Mouse (Mus musculus) heart, adult 2 months (tissue): ENCODE data around the gene Limch1.

Experiments
- CTCF ChIP-seq: fragments of 200-600 bp; IDR thresholded peaks from 2 replicates; pipeline ENCODE4 v1.8.1; 2022; ENCODE audit warnings: antibody characterized with exemption, mild to moderate bottlenecking, moderate library complexity
- EP300 ChIP-seq: fragments of 200-500 bp; IDR thresholded peaks from 2 replicates; pipeline ENCODE4 v1.6.1; 2011; ENCODE audit warnings: low read depth, low read length, control low read depth; ENCODE audit not compliant: insufficient read depth
- POLR2A ChIP-seq: fragments of 200-500 bp; IDR thresholded peaks from 2 replicates; pipeline ENCODE4 v1.6.1; 2011; ENCODE audit warnings: mild to moderate bottlenecking, low read depth, low read length, control low read depth; ENCODE audit not compliant: insufficient read depth

DNA sequence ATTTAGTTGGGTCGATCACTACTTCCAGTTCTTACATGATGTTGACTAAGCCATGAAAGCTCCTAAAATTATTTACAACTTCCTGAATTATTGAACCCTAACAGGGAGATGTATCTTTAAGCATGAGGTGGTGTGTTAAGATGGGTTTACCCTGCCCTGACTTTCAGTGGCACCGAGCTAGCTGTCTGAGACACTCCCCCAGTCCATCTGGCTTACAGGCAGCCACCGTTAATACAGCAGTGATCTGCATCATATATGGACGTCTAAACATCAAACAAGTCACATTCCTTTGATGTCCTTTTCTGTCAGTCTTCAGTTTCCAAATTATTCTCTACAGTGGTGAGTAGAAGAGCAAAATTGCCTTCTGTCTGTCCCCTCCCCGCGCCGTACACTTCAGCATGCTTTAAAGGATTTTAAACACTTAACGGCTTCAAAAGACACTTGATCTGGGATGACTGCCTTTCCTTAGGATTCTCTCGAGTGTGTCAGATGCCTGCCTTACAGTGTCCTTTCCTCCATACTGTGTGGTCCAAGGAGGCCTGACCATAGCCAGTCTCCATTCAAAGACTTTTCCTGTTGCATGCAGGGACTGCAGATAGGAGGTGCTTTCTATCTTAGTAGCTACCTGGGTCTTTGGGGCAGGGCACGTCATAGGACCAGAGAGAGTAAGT lies 187.6 kb downstream of the Limch1 start:
- no peak for TF ChIP-seq CTCF
- no peak for TF ChIP-seq POLR2A
- no peak for TF ChIP-seq EP300
